Mouse (Mus musculus) hindbrain, embryonic 11.5 days (tissue): ENCODE data around the gene Psmd8. TPM values are rescaled to one million over a fixed set of nuclear protein-coding genes. Genes with fewer than 3 reads are reported as not detected.
A peak's percentile ranks its signal among the peaks of the same experiment; 100 is the strongest.

ENCODE experiments used
- ATAC-seq: fragments of 200-750 bp; cut with Nextera tagmentation; 2 replicates; pipeline ENCODE4 v1.8.0; 2017; ENCODE audit warnings: mild to moderate bottlenecking, moderate TSS enrichment, moderate library complexity; ENCODE audit not compliant: low FRiP score
- DNase-seq: peaks from one replicate; pipeline ENCODE4 v3.0.0-alpha.2; 2015; ENCODE audit warnings: low spot score
- H3K27ac ChIP-seq: fragments of 300-500 bp; sonication (generic); 2 replicates; pipeline ENCODE4 v1.5.1; 2014; ENCODE audit warnings: mild to moderate bottlenecking, low read depth, low read length
- H3K27me3 ChIP-seq: fragments of 300-500 bp; sonication (generic); 2 replicates; pipeline ENCODE4 v1.6.1; 2014; ENCODE audit warnings: mild to moderate bottlenecking, low read length, moderate library complexity, mixed read lengths; ENCODE audit not compliant: control insufficient read depth, insufficient read depth
- H3K36me3 ChIP-seq: fragments of 300-500 bp; sonication (generic); 2 replicates; pipeline ENCODE4 v1.6.1; 2014; ENCODE audit warnings: mild to moderate bottlenecking, low read length, moderate library complexity, mixed read lengths; ENCODE audit not compliant: control insufficient read depth, insufficient read depth
- H3K4me1 ChIP-seq: fragments of 300-500 bp; sonication (generic); replicated peaks from 2 replicates; pipeline ENCODE4 v1.6.1; 2014; ENCODE audit warnings: low read length, mixed read lengths; ENCODE audit not compliant: control insufficient read depth, insufficient read depth
- H3K4me2 ChIP-seq: fragments of 300-500 bp; sonication (generic); replicated peaks from 2 replicates; pipeline ENCODE4 v1.6.1; 2014; ENCODE audit warnings: mild to moderate bottlenecking, low read depth, low read length
- H3K4me3 ChIP-seq: fragments of 300-500 bp; sonication (generic); 2 replicates; pipeline ENCODE4 v1.5.1; 2014; ENCODE audit warnings: low read depth, low read length
- H3K9ac ChIP-seq: fragments of 300-500 bp; sonication (generic); 2 replicates; pipeline ENCODE4 v1.6.1; 2014; ENCODE audit warnings: low read depth, low read length
- H3K9me3 ChIP-seq: fragments of 300-500 bp; sonication (generic); 2 replicates; pipeline ENCODE4 v1.6.1; 2016; ENCODE audit warnings: low read length; ENCODE audit not compliant: control insufficient read depth
- WGBS: fragments of 180-500 bp; shearing (Covaris S2); extraction: QIAGEN DNeasy Blood & Tissue Kit; methylation state at CpG from one replicate; pipeline ENCODE4 v1.1.7; 2014; 5-methylcytosine and 5-hydroxymethylcytosine counted together
- polyA plus RNA-seq: library from polyadenylated mRNA; unstranded; fragments of >200 nt; fragmentation: Nextera tagmentation; extraction: Ambion mirVana; gene quantifications from 2 replicates; pipeline ENCODE4 v1.2.1, GENCODE M21; 2014

The Psmd8 gene
- polyA plus RNA-seq, 1 experiment from 2014 or later = 343 TPM

GRCm38 (mm10) chr7:29134693-29135386 lies 45.7 kb downstream of the Psmd8 start, which contains the start of gene Rasgrp4:
Gene Rasgrp4, plus strand, starts transcription at chr7:29134851.
- ATAC-seq = no peak
- Histone ChIP-seq H3K4me1 (no peaks in the 10 kb centered on the region), H3K9me3 (no peaks in the 10 kb centered on the region), H3K36me3 (no peaks in the 10 kb centered on the region), H3K4me2 (peak within 1 kb of the TSS; percentile 44), H3K9ac (no peak within 1 kb of the TSS), H3K27ac (no peak within 1 kb of the TSS), H3K27me3 (peaks cover 5% of the 10 kb centered on the region), H3K4me3 (0 out of 2 replicates have a peak within 1 kb of the TSS, but pooled peaks have one; percentile 12)
- DNase-seq = peak; percentile 37
- WGBS = under 1% methylated on average over 15 of the region's 20 CpGs

GRCm38 (mm10) chr7:29134230-29134629 lies 46.3 kb downstream of the Psmd8 start:
- DNase-seq = no peak
- H3K4me3 ChIP-seq = no peak overlapping the region
- 3% methylated on average over 3 of the region's 4 CpGs for WGBS

GRCm38 (mm10) chr7:29128725-29129124 lies 51.8 kb downstream of the Psmd8 start:
- ATAC-seq = no peak
- Histone ChIP-seq H3K4me1 (peaks cover 2% of the 10 kb centered on the region; the same call in 1 of the 2 replicates), H3K27me3 (no peaks in the 10 kb centered on the region), H3K4me3 (no peak overlapping the region), H3K4me2 (no peak overlapping the region), H3K9ac (no peak overlapping the region), H3K36me3 (no peaks in the 10 kb centered on the region), H3K9me3 (no peaks in the 10 kb centered on the region), H3K27ac (no peak overlapping the region)
- WGBS = 61% methylated on average over 2 of the region's 2 CpGs
- DNase-seq = no peak

More at GRCm38 (mm10) chr7:29134230-29134629, 46.3 kb downstream of the Psmd8 start:
- Histone ChIP-seq H3K9me3 (no peaks in the 10 kb centered on the region), H3K9ac (no peak overlapping the region), H3K27me3 (peaks cover 5% of the 10 kb centered on the region), H3K27ac (no peak overlapping the region), H3K4me1 (no peaks in the 10 kb centered on the region), H3K4me2 (peak overlapping the region; percentile 44), H3K36me3 (no peaks in the 10 kb centered on the region)
- no peak for ATAC-seq

GRCm38 (mm10) chr7:29126173-29126915 lies 54.2 kb downstream of the Psmd8 start:
- Histone ChIP-seq H3K4me1 (peaks cover 2% of the 10 kb centered on the region; the same call in 1 of the 2 replicates), H3K9ac (no peak overlapping the region), H3K27me3 (no peaks in the 10 kb centered on the region), H3K27ac (no peak overlapping the region), H3K4me3 (no peak overlapping the region), H3K9me3 (no peaks in the 10 kb centered on the region), H3K4me2 (no peak overlapping the region), H3K36me3 (no peaks in the 10 kb centered on the region)
- 33% methylated on average over 7 of the region's 7 CpGs for WGBS
- DNase-seq = peak; percentile 75
- ATAC-seq = no peak

- Histone ChIP-seq H3K9ac (peak within 1 kb of the TSS; percentile 56), H3K27me3 (no peaks in the 10 kb centered on the region), H3K4me1 (peaks cover 2% of the 10 kb centered on the region; the same call in 1 of the 2 replicates), H3K4me3 (peak within 1 kb of the TSS; percentile 30), H3K4me2 (peak within 1 kb of the TSS; percentile 71), H3K36me3 (no peaks in the 10 kb centered on the region), H3K9me3 (no peaks in the 10 kb centered on the region), H3K27ac (no peak within 1 kb of the TSS)
- peak; percentile 75; the same call in 1 of the 2 replicates for ATAC-seq
- WGBS = under 1% methylated on average over 16 of the region's 16 CpGs
- peak; percentile 72 for DNase-seq
Measured at GRCm38 (mm10) chr7:29124970-29125369, 55.5 kb downstream of the Psmd8 start, which contains the start of gene Ryr1. Gene Ryr1, minus strand, starts transcription at chr7:29125179.

Other genes with a start within 250 kb of the Psmd8 start
- 134 and 157 TPM in 2 replicates for gene Actn4, start 218.4 kb downstream of the Psmd8 start, polyA plus RNA-seq
- 389 and 409 TPM in 2 replicates for gene Eif3k, start 198.8 kb downstream of the Psmd8 start, polyA plus RNA-seq
- 4.3 and 5.0 TPM in 2 replicates for gene Map4k1, start 198.7 kb downstream of the Psmd8 start, polyA plus RNA-seq
- gene Ryr1, start 55.5 kb downstream of the Psmd8 start, polyA plus RNA-seq = 1.1 and 1.5 TPM in 2 replicates
- gene Rasgrp4, start 45.9 kb downstream of the Psmd8 start, polyA plus RNA-seq = 0.28 and 0.52 TPM in 2 replicates
- gene Fam98c, start 24.5 kb downstream of the Psmd8 start, polyA plus RNA-seq = 14.8 and 16.5 TPM in 2 replicates
- 0.45 and 0.69 TPM in 2 replicates for gene Ggn, start 10.5 kb downstream of the Psmd8 start, polyA plus RNA-seq
- gene Spred3, start 10.3 kb downstream of the Psmd8 start, polyA plus RNA-seq = 4.6 and 6.5 TPM in 2 replicates
- gene Catsperg1, start 33.3 kb upstream of the Psmd8 start, polyA plus RNA-seq = 0.51 and 0.59 TPM in 2 replicates
- 0.32 TPM in 2 replicates for gene Kcnk6, start 51.8 kb upstream of the Psmd8 start, polyA plus RNA-seq
- 88.4 and 91.8 TPM in 2 replicates for gene Yif1b, start 57.6 kb upstream of the Psmd8 start, polyA plus RNA-seq
- 2.5 and 2.7 TPM in 2 replicates for gene 2200002D01Rik, start 67.8 kb upstream of the Psmd8 start, polyA plus RNA-seq
- 37.5 and 43.4 TPM in 2 replicates for gene Spint2, start 101.2 kb upstream of the Psmd8 start, polyA plus RNA-seq
- gene Ppp1r14a, start 108.6 kb upstream of the Psmd8 start, polyA plus RNA-seq = 33.9 and 37.0 TPM in 2 replicates
- gene Dpf1, start 123.2 kb upstream of the Psmd8 start, polyA plus RNA-seq = 60.9 and 73.6 TPM in 2 replicates